Mouse (Mus musculus) hindbrain, embryonic 14.5 days (tissue): ENCODE results near the gene Hadha. TPM values are rescaled to one million over a fixed set of nuclear protein-coding genes. Genes with fewer than 3 reads are reported as not detected.
A peak's percentile ranks its signal among the peaks of the same experiment; 100 is the strongest.

Experiments
- ATAC-seq: fragments of 200-750 bp; cut with Nextera tagmentation; 2 replicates; pipeline ENCODE4 v1.8.0; 2017; ENCODE audit warnings: moderate number of reproducible peaks, mild to moderate bottlenecking, moderate TSS enrichment, moderate library complexity; ENCODE audit not compliant: low FRiP score
- DNase-seq: peaks from one replicate; pipeline ENCODE4 v3.0.0-alpha.2; 2015; ENCODE audit warnings: low spot score
- H3K27ac ChIP-seq: fragments of 300-500 bp; sonication (generic); 2 replicates; pipeline ENCODE4 v1.5.1; 2014; ENCODE audit warnings: mild to moderate bottlenecking, moderate library complexity
- H3K27me3 ChIP-seq: fragments of 300-500 bp; sonication (generic); 2 replicates; pipeline ENCODE4 v1.6.1; 2014; ENCODE audit warnings: mild to moderate bottlenecking, low read length, mixed read lengths; ENCODE audit not compliant: control insufficient read depth, insufficient read depth
- H3K36me3 ChIP-seq: fragments of 300-500 bp; sonication (generic); replicated peaks from 2 replicates; pipeline ENCODE4 v1.6.1; 2014; ENCODE audit not compliant: control insufficient read depth, insufficient read depth
- H3K4me1 ChIP-seq: fragments of 300-500 bp; sonication (generic); replicated peaks from 2 replicates; pipeline ENCODE4 v1.6.1; 2014; ENCODE audit warnings: antibody characterized with exemption, low read length, mixed read lengths; ENCODE audit not compliant: control insufficient read depth, insufficient read depth
- H3K4me2 ChIP-seq: fragments of 300-500 bp; sonication (generic); replicated peaks from 2 replicates; pipeline ENCODE4 v1.6.1; 2014; ENCODE audit warnings: mild to moderate bottlenecking, moderate library complexity
- H3K4me3 ChIP-seq: fragments of 300-500 bp; sonication (generic); replicated peaks from 2 replicates; pipeline ENCODE4 v1.5.1; 2014; ENCODE audit warnings: mild to moderate bottlenecking, low read length
- H3K9ac ChIP-seq: fragments of 300-500 bp; sonication (generic); 2 replicates; pipeline ENCODE4 v1.6.1; 2014
- H3K9me3 ChIP-seq: fragments of 300-500 bp; sonication (generic); 2 replicates; pipeline ENCODE4 v1.6.1; 2016; ENCODE audit warnings: low read length; ENCODE audit not compliant: control insufficient read depth
- WGBS: fragments of 180-500 bp; shearing (Covaris S2); extraction: QIAGEN DNeasy Blood & Tissue Kit; methylation state at CpG from one replicate; pipeline ENCODE4 v1.1.7; 2014; 5-methylcytosine and 5-hydroxymethylcytosine counted together
- polyA plus RNA-seq: library from polyadenylated mRNA; unstranded; fragments of >200 nt; fragmentation: Nextera tagmentation; extraction: Ambion mirVana; gene quantifications from 2 replicates; pipeline ENCODE4 v1.2.1, GENCODE M21; 2014

The Hadha gene
- polyA plus RNA-seq, 1 experiment from 2014 or later, result 57.5 TPM

GRCm38 (mm10) chr5:30110371-30111060 is 44.4 kb downstream of the Hadha start:
- Histone ChIP-seq H3K27ac (peak overlapping the region; percentile 57; the same call in 1 of the 2 replicates), H3K4me1 (peaks cover 48% of the 10 kb centered on the region), H3K9me3 (no peaks in the 10 kb centered on the region), H3K9ac (no peak overlapping the region), H3K4me3 (0 out of 2 replicates have a peak overlapping the region, but pooled peaks have one; percentile 1), H3K36me3 (0 out of 2 replicates have a peak, but pooled peaks cover 2% of the 10 kb centered on the region), H3K27me3 (peaks cover 10% of the 10 kb centered on the region; the same call in 1 of the 2 replicates), H3K4me2 (peak overlapping the region; percentile 42)
- 5% methylated on average over 22 of the region's 22 CpGs for WGBS
- ATAC-seq (no peak), DNase-seq (peak; percentile 33)

GRCm38 (mm10) chr5:30109899-30110298 is 45.1 kb downstream of the Hadha start:
- no peak overlapping the region for H3K27ac ChIP-seq
- H3K27me3 ChIP-seq, result peaks cover 10% of the 10 kb centered on the region; the same call in 1 of the 2 replicates
- H3K4me2 ChIP-seq, result peak overlapping the region; percentile 42
- H3K4me3 ChIP-seq, result no peak overlapping the region
- peaks cover 48% of the 10 kb centered on the region for H3K4me1 ChIP-seq
- DNase-seq, result no peak
- no peaks in the 10 kb centered on the region for H3K9me3 ChIP-seq
- 38% methylated on average over 2 of the region's 2 CpGs for WGBS
- no peak overlapping the region for H3K9ac ChIP-seq
- no peaks in the 10 kb centered on the region for H3K36me3 ChIP-seq
- ATAC-seq, result no peak

- peak overlapping the region; percentile 84; the same call in 1 of the 2 replicates for H3K9ac ChIP-seq
- peak overlapping the region; percentile 84; the same call in 1 of the 2 replicates for H3K27ac ChIP-seq
- no peak overlapping the region for H3K4me3 ChIP-seq
- ATAC-seq, result no peak
- H3K27me3 ChIP-seq, result 0 out of 2 replicates have a peak, but pooled peaks cover 9% of the 10 kb centered on the region
- peak overlapping the region; percentile 97 for H3K4me2 ChIP-seq
- no peak for DNase-seq
- no peaks in the 10 kb centered on the region for H3K36me3 ChIP-seq
- peaks cover 45% of the 10 kb centered on the region for H3K4me1 ChIP-seq
- H3K9me3 ChIP-seq, result no peaks in the 10 kb centered on the region
- WGBS, result 56% methylated on average over 6 of the region's 6 CpGs
Measured at GRCm38 (mm10) chr5:30108233-30108632, 46.7 kb downstream of the Hadha start.

GRCm38 (mm10) chr5:30107611-30108041 is 47.3 kb downstream of the Hadha start:
- H3K4me3 ChIP-seq, result peak overlapping the region; percentile 70
- H3K27me3 ChIP-seq, result 0 out of 2 replicates have a peak, but pooled peaks cover 3% of the 10 kb centered on the region
- no peaks in the 10 kb centered on the region for H3K36me3 ChIP-seq
- H3K27ac ChIP-seq, result peak overlapping the region; percentile 84
- ATAC-seq (peak; percentile 25; the same call in 1 of the 2 replicates), DNase-seq (peak; percentile 56)
- peaks cover 45% of the 10 kb centered on the region for H3K4me1 ChIP-seq
- peak overlapping the region; percentile 84 for H3K9ac ChIP-seq
- peak overlapping the region; percentile 97 for H3K4me2 ChIP-seq
- WGBS, result 5% methylated on average over 5 of the region's 5 CpGs
- no peaks in the 10 kb centered on the region for H3K9me3 ChIP-seq

GRCm38 (mm10) chr5:30107186-30107585 is 47.8 kb downstream of the Hadha start:
- Histone ChIP-seq H3K4me1 (peaks cover 45% of the 10 kb centered on the region), H3K27ac (peak overlapping the region; percentile 84), H3K9me3 (no peaks in the 10 kb centered on the region), H3K4me3 (peak overlapping the region; percentile 70), H3K4me2 (peak overlapping the region; percentile 97), H3K36me3 (no peaks in the 10 kb centered on the region), H3K27me3 (no peaks in the 10 kb centered on the region), H3K9ac (peak overlapping the region; percentile 84; the same call in 1 of the 2 replicates)
- ATAC-seq, result peak; percentile 51
- peak; percentile 55 for DNase-seq
- 1% methylated on average over 7 of the region's 7 CpGs for whole genome bisulfite sequencing

GRCm38 (mm10) chr5:30106756-30107155 is 48.2 kb downstream of the Hadha start:
- no peak for ATAC-seq
- peak overlapping the region; percentile 97 for H3K4me2 ChIP-seq
- peaks cover 45% of the 10 kb centered on the region for H3K4me1 ChIP-seq

GRCm38 (mm10) chr5:30105668-30106300 is 49.2 kb downstream of the Hadha start, which contains the start of gene 3110082J24Rik:
Gene 3110082J24Rik (minus strand): TSS chr5:30106086.
- Histone ChIP-seq H3K4me1 (peaks cover 35% of the 10 kb centered on the region), H3K36me3 (no peaks in the 10 kb centered on the region), H3K9ac (peak within 1 kb of the TSS; percentile 84), H3K27me3 (no peaks in the 10 kb centered on the region), H3K4me3 (peak within 1 kb of the TSS; percentile 70), H3K4me2 (peak within 1 kb of the TSS; percentile 97), H3K27ac (peak within 1 kb of the TSS; percentile 84), H3K9me3 (no peaks in the 10 kb centered on the region)
- peak; percentile 52 for ATAC-seq
- under 1% methylated on average over 29 of the region's 29 CpGs for WGBS
- peak; percentile 63 for DNase-seq

More at GRCm38 (mm10) chr5:30106756-30107155, 48.2 kb downstream of the Hadha start:
- Histone ChIP-seq H3K9ac (peak overlapping the region; percentile 84), H3K4me3 (peak overlapping the region; percentile 70), H3K36me3 (no peaks in the 10 kb centered on the region), H3K27me3 (no peaks in the 10 kb centered on the region), H3K27ac (peak overlapping the region; percentile 84), H3K9me3 (no peaks in the 10 kb centered on the region)
- DNase-seq, result no peak
- 0% methylated on average over 2 of the region's 2 CpGs for WGBS

- Histone ChIP-seq H3K27me3 (no peaks in the 10 kb centered on the region), H3K9me3 (no peaks in the 10 kb centered on the region), H3K36me3 (no peaks in the 10 kb centered on the region), H3K9ac (peak within 1 kb of the TSS; percentile 84), H3K4me3 (peak within 1 kb of the TSS; percentile 70), H3K27ac (peak within 1 kb of the TSS; percentile 84), H3K4me2 (peak within 1 kb of the TSS; percentile 97), H3K4me1 (peaks cover 28% of the 10 kb centered on the region)
- peak; percentile 38; the same call in 1 of the 2 replicates for ATAC-seq
- DNase-seq, result peak; percentile 52
- WGBS, result under 1% methylated on average over 55 of the region's 65 CpGs
Measured at GRCm38 (mm10) chr5:30104841-30105667, 49.9 kb downstream of the Hadha start, which contains the start of gene Garem2. Gene Garem2 (plus strand): TSS chr5:30105161.
